Mouse (Mus musculus): Measurements from ENCODE around the gene 1110051M20Rik. TPM values are rescaled to one million over a fixed set of nuclear protein-coding genes. Genes with fewer than 3 reads are reported as not detected.

The 1110051M20Rik gene
- polyA plus RNA-seq, 1 experiment from 2014 or later = 161 TPM

- Histone ChIP-seq H3K27me3 (no peaks in the 10 kb centered on the region), H3K4me2 (no peak overlapping the region), H3K36me3 (no peaks in the 10 kb centered on the region), H3K9me3 (no peaks in the 10 kb centered on the region), H3K9ac (no peak overlapping the region), H3K4me1 (replicated peaks) (peaks cover 5% of the 10 kb centered on the region; the same call in 1 of the 2 replicates), H3K4me3 (no peak overlapping the region), H3K27ac (replicated peaks) (peak overlapping the region; percentile 54; the same call in 1 of the 2 replicates)
- 42% methylated on average over 4 of the region's 4 CpGs for WGBS
- ATAC-seq (ENCODE audit: low FRiP score, low read depth) = no peak
Observed at GRCm38 (mm10) chr2:91361068-91361528, 83.4 kb downstream of the 1110051M20Rik start.

GRCm38 (mm10) chr2:91355767-91356166, 88.7 kb downstream of the 1110051M20Rik start:
- H3K36me3 ChIP-seq = no peaks in the 10 kb centered on the region
- H3K9me3 ChIP-seq = no peaks in the 10 kb centered on the region
- H3K27ac ChIP-seq (replicated peaks) = no peak overlapping the region
- H3K4me1 ChIP-seq (replicated peaks) = no peaks in the 10 kb centered on the region
- no peak overlapping the region for H3K4me3 ChIP-seq
- no peaks in the 10 kb centered on the region for H3K27me3 ChIP-seq
- WGBS = 92% methylated on average over 3 of the region's 3 CpGs
- H3K9ac ChIP-seq = no peak overlapping the region
- ATAC-seq (ENCODE audit: low FRiP score, low read depth) = no peak
- no peak overlapping the region for H3K4me2 ChIP-seq

GRCm38 (mm10) chr2:91354727-91355403, 89.6 kb downstream of the 1110051M20Rik start:
- Histone ChIP-seq H3K27me3 (no peaks in the 10 kb centered on the region), H3K4me2 (no peak overlapping the region), H3K9ac (no peak overlapping the region), H3K27ac (replicated peaks) (no peak overlapping the region), H3K4me3 (no peak overlapping the region), H3K9me3 (no peaks in the 10 kb centered on the region), H3K4me1 (replicated peaks) (no peaks in the 10 kb centered on the region), H3K36me3 (no peaks in the 10 kb centered on the region)
- WGBS = 73% methylated on average over 6 of the region's 6 CpGs
- no peak for ATAC-seq (ENCODE audit: low FRiP score, low read depth)

- Histone ChIP-seq H3K9ac (no peak overlapping the region), H3K27ac (replicated peaks) (no peak overlapping the region), H3K4me3 (no peak overlapping the region), H3K9me3 (no peaks in the 10 kb centered on the region), H3K4me1 (replicated peaks) (no peaks in the 10 kb centered on the region), H3K27me3 (no peaks in the 10 kb centered on the region), H3K36me3 (no peaks in the 10 kb centered on the region), H3K4me2 (no peak overlapping the region)
- WGBS = 43% methylated on average over 3 of the region's 3 CpGs
- ATAC-seq (ENCODE audit: low FRiP score, low read depth) = no peak
Observed at GRCm38 (mm10) chr2:91353854-91354253, 90.7 kb downstream of the 1110051M20Rik start.

DNA sequence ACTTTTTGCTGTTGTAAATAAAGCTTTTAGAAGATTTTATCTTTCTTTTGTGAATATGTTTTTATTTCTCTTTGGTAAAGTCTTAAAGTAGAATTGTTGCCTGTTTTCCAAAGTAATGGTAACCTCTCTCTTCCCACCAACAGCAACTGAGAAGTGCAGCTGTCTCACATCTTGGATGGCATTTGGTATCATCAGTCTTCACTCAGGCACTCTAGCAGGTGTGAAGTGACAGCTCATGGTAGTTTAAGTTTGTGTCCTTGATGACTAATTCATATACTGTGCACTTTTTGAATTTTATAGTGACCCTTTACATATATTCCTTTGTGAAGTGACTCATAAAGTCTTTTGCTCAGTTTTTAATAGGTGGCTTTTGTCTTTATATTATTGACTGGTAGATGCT, 92.7 kb downstream of the 1110051M20Rik start:
- no peak for ATAC-seq (ENCODE audit: low FRiP score, low read depth)
- Histone ChIP-seq H3K4me3 (no peak overlapping the region), H3K36me3 (no peaks in the 10 kb centered on the region), H3K9ac (no peak overlapping the region), H3K9me3 (no peaks in the 10 kb centered on the region), H3K27me3 (no peaks in the 10 kb centered on the region), H3K4me1 (replicated peaks) (0 out of 2 replicates have a peak, but pooled peaks cover 3% of the 10 kb centered on the region), H3K4me2 (no peak overlapping the region), H3K27ac (replicated peaks) (no peak overlapping the region)

DNA sequence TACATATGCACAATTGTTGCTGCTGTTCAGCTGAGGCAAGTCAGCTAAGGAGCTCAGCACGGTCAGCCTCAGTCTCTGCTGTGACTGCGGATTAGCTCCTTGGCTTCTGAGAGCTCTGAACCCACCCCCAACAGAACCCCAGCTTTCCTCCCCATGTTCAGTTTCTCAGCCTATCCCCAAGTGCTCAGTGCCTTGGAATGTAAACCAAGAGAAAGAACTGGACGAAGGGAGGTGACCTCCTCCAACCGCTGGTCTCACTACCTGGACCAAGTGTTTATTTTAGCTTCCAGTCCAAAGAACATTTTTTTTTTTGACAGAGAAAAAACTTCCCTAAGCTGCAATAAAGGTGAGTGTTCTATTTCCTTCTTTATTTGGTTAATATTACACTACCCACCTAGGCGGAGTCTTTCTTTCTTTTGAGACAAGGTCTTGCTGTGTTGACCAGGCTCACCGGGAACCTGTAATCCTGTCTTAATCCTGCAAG, 94.5 kb downstream of the 1110051M20Rik start:
- Histone ChIP-seq H3K27ac (replicated peaks) (no peak overlapping the region), H3K4me1 (replicated peaks) (0 out of 2 replicates have a peak, but pooled peaks cover 3% of the 10 kb centered on the region), H3K4me2 (no peak overlapping the region), H3K4me3 (no peak overlapping the region), H3K9ac (no peak overlapping the region), H3K9me3 (no peaks in the 10 kb centered on the region), H3K36me3 (no peaks in the 10 kb centered on the region), H3K27me3 (no peaks in the 10 kb centered on the region)
- 80% methylated on average over 6 of the region's 6 CpGs for WGBS
- no peak for ATAC-seq (ENCODE audit: low FRiP score, low read depth)

DNA sequence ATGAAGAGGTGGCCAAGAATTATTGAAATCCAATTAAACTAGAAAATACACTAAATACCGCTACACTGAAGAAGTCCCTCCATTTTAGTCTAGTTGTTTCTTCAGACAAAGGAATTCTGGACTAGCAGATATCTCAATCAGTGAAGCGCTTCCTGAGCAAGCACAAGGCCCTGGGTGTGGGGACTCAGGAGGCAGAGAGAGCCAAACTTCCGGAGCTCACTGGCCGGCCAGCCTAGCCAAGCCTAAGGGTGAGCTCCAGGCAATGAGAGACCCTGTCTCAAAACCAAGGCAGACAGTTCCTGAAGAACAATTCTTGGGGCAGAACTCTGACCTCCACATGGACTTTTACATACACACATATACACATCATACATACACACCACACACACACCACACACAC, 95.6 kb downstream of the 1110051M20Rik start:
- no peak overlapping the region for H3K4me3 ChIP-seq
- H3K36me3 ChIP-seq = no peaks in the 10 kb centered on the region
- 0 out of 2 replicates have a peak, but pooled peaks cover 3% of the 10 kb centered on the region for H3K4me1 ChIP-seq (replicated peaks)
- H3K27me3 ChIP-seq = no peaks in the 10 kb centered on the region
- 67% methylated on average over 4 of the region's 4 CpGs for WGBS
- ATAC-seq (ENCODE audit: low FRiP score, low read depth) = no peak
- no peak overlapping the region for H3K4me2 ChIP-seq
- H3K9me3 ChIP-seq = no peaks in the 10 kb centered on the region
- no peak overlapping the region for H3K27ac ChIP-seq (replicated peaks)
- H3K9ac ChIP-seq = no peak overlapping the region

DNA sequence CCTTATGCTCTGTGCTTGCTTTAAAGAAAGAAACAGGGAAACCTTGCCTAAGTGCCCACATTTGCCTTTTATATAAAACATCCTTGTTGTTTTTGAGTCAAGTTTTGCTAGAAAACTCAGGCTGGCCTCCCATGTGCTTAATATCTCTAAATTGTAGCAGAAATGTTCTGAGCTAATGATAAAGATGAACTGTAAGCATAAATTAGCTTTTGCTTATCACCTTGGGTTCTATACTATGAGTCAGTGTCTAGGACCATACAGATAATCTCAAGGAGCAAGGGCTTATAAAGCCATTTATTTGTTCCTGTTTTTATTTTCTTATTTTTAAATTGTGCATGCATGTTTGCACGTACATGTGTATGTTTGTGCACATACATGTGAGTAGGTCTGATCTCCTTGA, 98.9 kb downstream of the 1110051M20Rik start:
- Histone ChIP-seq H3K27me3 (no peaks in the 10 kb centered on the region), H3K9ac (no peak overlapping the region), H3K9me3 (no peaks in the 10 kb centered on the region), H3K4me1 (replicated peaks) (0 out of 2 replicates have a peak, but pooled peaks cover 3% of the 10 kb centered on the region), H3K36me3 (no peaks in the 10 kb centered on the region; the same call in 1 of the 2 replicates), H3K4me3 (no peak overlapping the region), H3K27ac (replicated peaks) (no peak overlapping the region), H3K4me2 (no peak overlapping the region)
- no peak for ATAC-seq (ENCODE audit: low FRiP score, low read depth)
- WGBS = 98% methylated on average over 1 of the region's 1 CpGs

- no peaks in the 10 kb centered on the region for H3K4me1 ChIP-seq (replicated peaks)
- no peak overlapping the region for H3K27ac ChIP-seq (replicated peaks)
- no peaks in the 10 kb centered on the region for H3K9me3 ChIP-seq
- H3K36me3 ChIP-seq = no peaks in the 10 kb centered on the region; the same call in 1 of the 2 replicates
- 97% methylated on average over 2 of the region's 2 CpGs for WGBS
- no peak overlapping the region for H3K4me2 ChIP-seq
- ATAC-seq (ENCODE audit: low FRiP score, low read depth) = no peak
- no peak overlapping the region for H3K9ac ChIP-seq
- no peak overlapping the region for H3K4me3 ChIP-seq
- H3K27me3 ChIP-seq = no peaks in the 10 kb centered on the region
Observed at GRCm38 (mm10) chr2:91339591-91339990, 104.9 kb downstream of the 1110051M20Rik start.

- Histone ChIP-seq H3K4me1 (replicated peaks) (peaks cover 10% of the 10 kb centered on the region), H3K27ac (replicated peaks) (no peak overlapping the region), H3K9me3 (no peaks in the 10 kb centered on the region), H3K4me3 (no peak overlapping the region), H3K9ac (no peak overlapping the region), H3K27me3 (no peaks in the 10 kb centered on the region), H3K4me2 (no peak overlapping the region), H3K36me3 (no peaks in the 10 kb centered on the region)
- 79% methylated on average over 4 of the region's 4 CpGs for WGBS
- ATAC-seq (ENCODE audit: low FRiP score, low read depth) = no peak
Observed at GRCm38 (mm10) chr2:91335128-91335527, 109.4 kb downstream of the 1110051M20Rik start.

- no peaks in the 10 kb centered on the region for H3K9me3 ChIP-seq
- no peak overlapping the region for H3K27ac ChIP-seq (replicated peaks)
- no peak for ATAC-seq (ENCODE audit: low FRiP score, low read depth)
- H3K4me2 ChIP-seq = no peak overlapping the region
- H3K36me3 ChIP-seq = no peaks in the 10 kb centered on the region
- no peak overlapping the region for H3K4me3 ChIP-seq
- no peak overlapping the region for H3K9ac ChIP-seq
- peaks cover 42% of the 10 kb centered on the region for H3K4me1 ChIP-seq (replicated peaks)
- no peaks in the 10 kb centered on the region for H3K27me3 ChIP-seq
- 78% methylated on average over 7 of the region's 7 CpGs for WGBS
Observed at GRCm38 (mm10) chr2:91331051-91331843, 113.3 kb downstream of the 1110051M20Rik start.

Data from hindbrain, embryonic 15.5 days (tissue).